Mouse (Mus musculus): ENCODE results near the gene Fmnl1.

- no peak for TF ChIP-seq CTCF (IDR thresholded peaks at IDR 0.05; ENCODE audit: borderline replicate concordance, insufficient read depth, low read length)
- TF ChIP-seq POLR2A (IDR thresholded peaks at IDR 0.05; ENCODE audit: low read depth, low read length): no peak
Observed at GRCm38 (mm10) chr11:103176510-103176909, 5.6 kb downstream of the Fmnl1 start.

Data from embryonic fibroblast, embryonic 13.5 days (primary cell).